ENCODE assay signal across 8 mouse cellular contexts in genomic region chr2:19658661-19659384, GRCm38 (mm10). TPM values are rescaled to one million over a fixed set of nuclear protein-coding genes. Genes with fewer than 3 reads are reported as not detected.
DNase-seq lines count a peak whose midpoint lies in the region; ATAC-seq lines count a peak whose summit lies in the region.

No protein-coding gene starts in this region.

- 3% methylated on average over 49 of the region's 49 CpGs for WGBS in intestine, embryonic 16.5 days
- WGBS in midbrain, embryonic 16.5 days: 1% methylated on average over 49 of the region's 49 CpGs

- H3K4me3 ChIP-seq in intestine, embryonic 16.5 days (ENCODE audit: low read length): peak overlapping the region; percentile 77
- H3K4me3 ChIP-seq in midbrain, embryonic 16.5 days (ENCODE audit: low read depth, low read length): peak overlapping the region; percentile 83

- H3K4me1 ChIP-seq in intestine, embryonic 16.5 days (ENCODE audit: control insufficient read depth, insufficient read depth, low read length): peaks cover 8% of the 10 kb centered on the region; the same call in 1 of the 2 replicates
- H3K4me1 ChIP-seq in midbrain, embryonic 16.5 days (ENCODE audit: control insufficient read depth, insufficient read depth, low read length): peaks cover 13% of the 10 kb centered on the region

- no peaks in the 10 kb centered on the region for H3K9me3 ChIP-seq in intestine, embryonic 16.5 days (ENCODE audit: control insufficient read depth, low read length)
- H3K9me3 ChIP-seq in midbrain, embryonic 16.5 days (replicated peaks; ENCODE audit: control insufficient read depth, low read length, poor library complexity, severe bottlenecking): no peaks in the 10 kb centered on the region

- H3K27ac ChIP-seq in intestine, embryonic 16.5 days (ENCODE audit: low read length): no peak overlapping the region; the same call in 1 of the 2 replicates
- H3K27ac ChIP-seq in midbrain, embryonic 16.5 days (ENCODE audit: low read length): peak overlapping the region; percentile 81; the same call in 1 of the 2 replicates

- intact Hi-C loops in gastrocnemius, postnatal 36 days (cut with DNase I): loop anchor here (5.0 kb wide), 3 partner anchors 57 to 132 kb away; partner anchors contain the start of gene 4921504E06Rik

- H3K27me3 ChIP-seq in intestine, embryonic 16.5 days (replicated peaks; ENCODE audit: control insufficient read depth, insufficient read depth, low read length): 0 out of 2 replicates have a peak, but pooled peaks cover 5% of the 10 kb centered on the region
- H3K27me3 ChIP-seq in midbrain, embryonic 16.5 days (ENCODE audit: control insufficient read depth, insufficient read depth, low read depth, low read length): peaks cover 6% of the 10 kb centered on the region

- peak; percentile 45 for DNase-seq in cerebellum, adult 11-12 months
- peak; percentile 54 for DNase-seq in cerebellum, adult 9-11 months
- peak; percentile 29 to 35 for DNase-seq in gastrocnemius, postnatal 36 days
- DNase-seq in liver: peak; percentile 23
- DNase-seq in spleen, postnatal 4 days (ENCODE audit: low spot score in 2 of 2): peak; percentile 41 to 81

- ATAC-seq in cerebellum, adult (ENCODE audit: insufficient number of reproducible peaks, low FRiP score, low TSS enrichment): no peak
- no peak for ATAC-seq in intestine, embryonic 16.5 days
- ATAC-seq in midbrain, embryonic 16.5 days: 0 out of 2 replicates have a peak, but pooled peaks have one; percentile 0

- peak overlapping the region; percentile 90 for H3K4me2 ChIP-seq in intestine, embryonic 16.5 days (ENCODE audit: low read depth, low read length)
- H3K4me2 ChIP-seq in midbrain, embryonic 16.5 days (ENCODE audit: low read length): peak overlapping the region; percentile 84

- peak overlapping the region; percentile 80 for H3K9ac ChIP-seq in intestine, embryonic 16.5 days (ENCODE audit: low read depth, low read length)
- H3K9ac ChIP-seq in midbrain, embryonic 16.5 days (ENCODE audit: low read depth, low read length): peak overlapping the region; percentile 80

- H3K36me3 ChIP-seq in intestine, embryonic 16.5 days (ENCODE audit: control insufficient read depth, insufficient read depth, low read length): no peaks in the 10 kb centered on the region
- H3K36me3 ChIP-seq in midbrain, embryonic 16.5 days (ENCODE audit: control insufficient read depth, insufficient read depth, low read length): no peaks in the 10 kb centered on the region

RNA-seq across cellular contexts. Expression of gene Otud1, which starts 1.3 kb away (rescaled TPM):
- 10 to 100 TPM; 37.1 to 57.3 TPM for total RNA-seq in gastrocnemius, postnatal 36 days (2021)
- 0.45 and 0.75 TPM in 2 replicates for polyA plus RNA-seq in intestine, embryonic 16.5 days (2015; fragmentation: Nextera tagmentation; extraction: Ambion mirVana)
- 0.80 and 1.1 TPM in 2 replicates for polyA plus RNA-seq in midbrain, embryonic 16.5 days (2015; fragmentation: Nextera tagmentation; extraction: Ambion mirVana)
